15 mouse cellular contexts compared by ENCODE assay signal in genomic region chr4:131982881-131983538, GRCm38 (mm10).
DNase-seq lines count a peak whose midpoint lies in the region; ATAC-seq and TF ChIP-seq lines count a peak whose summit lies in the region.
"Had no signal": no experiment of that assay in that cellular context is flagged by ENCODE, and none has a peak within 500 bp of the region (broad histone marks: within the 10 kb centered on the region; RNA-seq: fewer than 3 reads in every experiment).

No protein-coding gene starts in this region.

- no peaks in the 10 kb centered on the region for H3K4me1 ChIP-seq in heart, adult 2 months (ENCODE audit: control insufficient read depth, insufficient read depth, low read length)
- H3K4me1 ChIP-seq in embryonic facial prominence, embryonic 14.5 days (ENCODE audit: control insufficient read depth, insufficient read depth, low read length), result no peaks in the 10 kb centered on the region
- H3K4me1 ChIP-seq in hindbrain, embryonic 14.5 days (replicated peaks; ENCODE audit: control insufficient read depth, insufficient read depth, low read length), result peaks cover 12% of the 10 kb centered on the region; the same call in 1 of the 2 replicates
- peaks cover 8% of the 10 kb centered on the region; the same call in 1 of the 2 replicates for H3K4me1 ChIP-seq in midbrain, embryonic 16.5 days (ENCODE audit: control insufficient read depth, insufficient read depth, low read length)
- no peaks in the 10 kb centered on the region for H3K4me1 ChIP-seq in lung, adult 2 months (ENCODE audit: control insufficient read depth, insufficient read depth, low read length)
- H3K4me1 ChIP-seq in heart, embryonic 11.5 days (ENCODE audit: control insufficient read depth, insufficient read depth, low read length), result no peaks in the 10 kb centered on the region
- H3K4me1 ChIP-seq: heart, embryonic 12.5 days; lung, embryonic 15.5 days had no signal

- no peak for TF ChIP-seq CTCF in heart, adult 2 months (IDR thresholded peaks at IDR 0.05)
- TF ChIP-seq CTCF in lung, adult 2 months (IDR thresholded peaks at IDR 0.05; ENCODE audit: insufficient read depth, low read length), result no peak
- no peak for TF ChIP-seq CTCF in layer of hippocampus, adult 2 months (conservative IDR thresholded peaks at IDR 0.05)

- peak; percentile 66 for DNase-seq in heart, adult 11 months
- DNase-seq in heart, adult 2 months, result no peak
- peak; percentile 61 for DNase-seq in embryonic facial prominence, embryonic 14.5 days (ENCODE audit: low spot score)
- DNase-seq in hindbrain, embryonic 14.5 days (ENCODE audit: low spot score), result no peak
- DNase-seq in lung, adult 2 months, result no peak
- no peak for DNase-seq in layer of hippocampus, adult 2 months (ENCODE audit: low spot score in 2 of 2)
- DNase-seq: adrenal gland, adult 2 months; gastrocnemius, adult 2 months; kidney, adult 9 months had no signal

- H3K9me3 ChIP-seq in embryonic facial prominence, embryonic 14.5 days (ENCODE audit: control insufficient read depth, low read length), result no peaks in the 10 kb centered on the region
- no peaks in the 10 kb centered on the region for H3K9me3 ChIP-seq in hindbrain, embryonic 14.5 days (ENCODE audit: control insufficient read depth, low read length)
- H3K9me3 ChIP-seq in midbrain, embryonic 16.5 days (replicated peaks; ENCODE audit: control insufficient read depth, low read length, poor library complexity, severe bottlenecking), result no peaks in the 10 kb centered on the region
- no peaks in the 10 kb centered on the region for H3K9me3 ChIP-seq in heart, embryonic 11.5 days (replicated peaks; ENCODE audit: control insufficient read depth, low read length)
- H3K9me3 ChIP-seq: heart, embryonic 12.5 days; lung, embryonic 15.5 days; megakaryocyte, embryonic 14.5 days had no signal

- peak; percentile 33; the same call in 1 of the 2 replicates for ATAC-seq in embryonic facial prominence, embryonic 14.5 days (ENCODE audit: low read depth)
- ATAC-seq in hindbrain, embryonic 14.5 days (ENCODE audit: low FRiP score), result no peak
- ATAC-seq in midbrain, embryonic 16.5 days, result no peak
- ATAC-seq in heart, embryonic 11.5 days (replicated peaks; ENCODE audit: insufficient number of reproducible peaks, low FRiP score, low TSS enrichment), result no peak

- H3K27me3 ChIP-seq in heart, adult 2 months (ENCODE audit: control insufficient read depth, insufficient read depth, low read length), result no peaks in the 10 kb centered on the region
- no peaks in the 10 kb centered on the region for H3K27me3 ChIP-seq in embryonic facial prominence, embryonic 14.5 days (replicated peaks; ENCODE audit: control insufficient read depth, insufficient read depth, low read length)
- H3K27me3 ChIP-seq in hindbrain, embryonic 14.5 days (ENCODE audit: control insufficient read depth, insufficient read depth, low read length), result no peaks in the 10 kb centered on the region
- no peaks in the 10 kb centered on the region for H3K27me3 ChIP-seq in midbrain, embryonic 16.5 days (ENCODE audit: control insufficient read depth, insufficient read depth, low read depth, low read length)
- H3K27me3 ChIP-seq in heart, embryonic 11.5 days (ENCODE audit: control insufficient read depth, insufficient read depth, low read length), result no peaks in the 10 kb centered on the region
- H3K27me3 ChIP-seq: heart, embryonic 12.5 days; lung, embryonic 15.5 days; megakaryocyte, embryonic 14.5 days had no signal

- WGBS in heart, adult 2 months, result 63% methylated on average over 4 of the region's 4 CpGs
- 15% methylated on average over 4 of the region's 4 CpGs for WGBS in embryonic facial prominence, embryonic 14.5 days
- 14% methylated on average over 4 of the region's 4 CpGs for WGBS in hindbrain, embryonic 14.5 days
- 5% methylated on average over 4 of the region's 4 CpGs for WGBS in midbrain, embryonic 16.5 days
- WGBS in lung, adult 2 months, result 54% methylated on average over 4 of the region's 4 CpGs
- WGBS in heart, embryonic 11.5 days (ENCODE audit: insufficient replicate concordance), result 46% methylated on average over 4 of the region's 4 CpGs

- H3K36me3 ChIP-seq in heart, adult 2 months (ENCODE audit: control insufficient read depth, insufficient read depth, low read length), result peaks cover 2% of the 10 kb centered on the region
- peaks cover 44% of the 10 kb centered on the region for H3K36me3 ChIP-seq in embryonic facial prominence, embryonic 14.5 days (ENCODE audit: control insufficient read depth, insufficient read depth, low read length)
- peaks cover 24% of the 10 kb centered on the region for H3K36me3 ChIP-seq in hindbrain, embryonic 14.5 days (replicated peaks; ENCODE audit: control insufficient read depth, insufficient read depth)
- no peaks in the 10 kb centered on the region for H3K36me3 ChIP-seq in midbrain, embryonic 16.5 days (ENCODE audit: control insufficient read depth, insufficient read depth, low read length)
- peaks cover 5% of the 10 kb centered on the region; the same call in 1 of the 2 replicates for H3K36me3 ChIP-seq in heart, embryonic 11.5 days (ENCODE audit: control insufficient read depth, insufficient read depth, low read length)

- H3K27ac ChIP-seq in heart, adult 2 months, result no peak overlapping the region
- no peak overlapping the region; the same call in 1 of the 2 replicates for H3K27ac ChIP-seq in embryonic facial prominence, embryonic 14.5 days (replicated peaks; ENCODE audit: low read depth, low read length)
- peak overlapping the region; percentile 75 for H3K27ac ChIP-seq in hindbrain, embryonic 14.5 days
- peak overlapping the region; percentile 40; the same call in 1 of the 2 replicates for H3K27ac ChIP-seq in midbrain, embryonic 16.5 days (ENCODE audit: low read length)
- H3K27ac ChIP-seq in heart, embryonic 11.5 days (ENCODE audit: low read depth, low read length), result no peak overlapping the region
- H3K27ac ChIP-seq in layer of hippocampus, adult 2 months, result no peak overlapping the region
- H3K27ac ChIP-seq: gastrocnemius, adult 2 months; lung, embryonic 15.5 days had no signal

- no peak for TF ChIP-seq POLR2A in heart, adult 2 months (IDR thresholded peaks at IDR 0.05; ENCODE audit: insufficient read depth, low read depth, low read length)
- TF ChIP-seq POLR2A in lung, adult 2 months (IDR thresholded peaks at IDR 0.05; ENCODE audit: borderline replicate concordance, extremely low read depth, low read depth, low read length), result no peak

- intact Hi-C loops in heart, adult 2 months (cut with DNase I), result no loop called here

- H3K9ac ChIP-seq in heart, adult 2 months (ENCODE audit: low read depth, low read length), result no peak overlapping the region
- H3K9ac ChIP-seq in embryonic facial prominence, embryonic 14.5 days (ENCODE audit: low read depth, low read length), result no peak overlapping the region
- peak overlapping the region; percentile 31; the same call in 1 of the 2 replicates for H3K9ac ChIP-seq in hindbrain, embryonic 14.5 days
- H3K9ac ChIP-seq in midbrain, embryonic 16.5 days (ENCODE audit: low read depth, low read length), result no peak overlapping the region
- no peak overlapping the region for H3K9ac ChIP-seq in heart, embryonic 11.5 days (ENCODE audit: low read depth, low read length)
- H3K9ac ChIP-seq: heart, embryonic 12.5 days; lung, embryonic 15.5 days had no signal

- no peak for TF ChIP-seq EP300 in heart, adult 2 months (IDR thresholded peaks at IDR 0.05; ENCODE audit: insufficient read depth, low read depth, low read length)

- no peak overlapping the region for H3K4me2 ChIP-seq in embryonic facial prominence, embryonic 14.5 days (ENCODE audit: low read depth, low read length)
- H3K4me2 ChIP-seq in hindbrain, embryonic 14.5 days (replicated peaks), result no peak overlapping the region; the same call in 1 of the 2 replicates
- H3K4me2 ChIP-seq in midbrain, embryonic 16.5 days (ENCODE audit: low read length), result no peak overlapping the region
- H3K4me2 ChIP-seq in heart, embryonic 11.5 days, result no peak overlapping the region
- H3K4me2 ChIP-seq: heart, embryonic 12.5 days; lung, embryonic 15.5 days had no signal

- no peaks in the 10 kb centered on the region for H3K79me2 ChIP-seq in heart, adult 2 months (replicated peaks; ENCODE audit: control insufficient read depth, insufficient read depth, low read length)

- no peak overlapping the region for H3K4me3 ChIP-seq in heart, adult 2 months
- no peak overlapping the region for H3K4me3 ChIP-seq in embryonic facial prominence, embryonic 14.5 days (ENCODE audit: low read depth, low read length)
- no peak overlapping the region for H3K4me3 ChIP-seq in hindbrain, embryonic 14.5 days (replicated peaks; ENCODE audit: low read length)
- no peak overlapping the region for H3K4me3 ChIP-seq in midbrain, embryonic 16.5 days (ENCODE audit: low read depth, low read length)
- no peak overlapping the region for H3K4me3 ChIP-seq in lung, adult 2 months (replicated peaks; ENCODE audit: extremely low read depth, low read depth, low read length)
- H3K4me3 ChIP-seq in heart, embryonic 11.5 days (ENCODE audit: low read depth, low read length), result no peak overlapping the region
- no peak overlapping the region for H3K4me3 ChIP-seq in layer of hippocampus, adult 2 months
- H3K4me3 ChIP-seq: erythroblast, embryonic 14.5 days; gastrocnemius, adult 2 months; heart, embryonic 12.5 days; lung, embryonic 15.5 days; megakaryocyte, embryonic 14.5 days had no signal

Comparison
In these comparisons a context has a peak if more than half of its experiments do, and no peak if none do; other contexts are left out.
1. DNase-seq: peak in heart, adult 11 months (single experiment) and embryonic facial prominence, embryonic 14.5 days (single experiment); none in heart, adult 2 months (0 of 2), hindbrain, embryonic 14.5 days (single experiment), lung, adult 2 months (single experiment) and layer of hippocampus, adult 2 months (0 of 2).
2. H3K27ac ChIP-seq: peak in hindbrain, embryonic 14.5 days (single experiment) and midbrain, embryonic 16.5 days (single experiment); none in heart, adult 2 months (single experiment), embryonic facial prominence, embryonic 14.5 days (single experiment), heart, embryonic 11.5 days (single experiment) and layer of hippocampus, adult 2 months (single experiment).